Mouse (Mus musculus): ENCODE measurements at regions not wholly inside any gene's neighbourhood (a gene's known extent, or its start where the extent isn't known, plus 50 kb on each side); places are given as distances from the start of the nearest gene placed in this dataset.

DNA sequence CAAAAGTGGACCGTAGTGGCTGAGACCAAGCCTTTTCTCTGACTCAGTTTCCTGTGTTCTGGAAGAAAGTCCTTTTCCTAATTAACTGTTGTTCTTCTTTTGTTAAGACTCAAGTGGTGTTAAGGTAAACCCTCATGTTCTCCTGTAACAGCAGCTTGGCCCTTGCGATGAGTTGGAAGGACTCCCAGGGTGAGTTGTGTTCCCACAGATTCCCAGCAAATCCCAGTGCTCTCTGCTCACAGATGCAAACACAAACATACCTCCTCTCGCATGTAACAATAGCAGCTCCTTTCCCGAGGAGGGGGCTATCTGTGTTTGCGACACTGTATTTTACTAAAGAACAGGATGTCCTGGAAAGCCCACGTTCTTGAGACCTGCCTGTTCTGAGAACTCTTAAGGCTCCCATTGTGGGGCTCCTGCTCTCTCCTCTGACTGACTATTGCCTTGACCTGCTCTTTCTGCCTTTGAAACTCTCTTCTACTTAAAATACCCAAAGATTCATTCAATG, 158.8 kb upstream of the Tgfbr2 start:
- Histone ChIP-seq H3K4me2 (ENCODE audit: low read depth, low read length) (no peak overlapping the region), H3K36me3 (ENCODE audit: control insufficient read depth, insufficient read depth) (no peaks in the 10 kb centered on the region), H3K9me3 (replicated peaks; ENCODE audit: control insufficient read depth, low read length) (peaks cover 4% of the 10 kb centered on the region; the same call in 1 of the 2 replicates), H3K27ac (ENCODE audit: low read length) (no peak overlapping the region), H3K4me1 (ENCODE audit: control insufficient read depth, insufficient read depth, low read length) (no peaks in the 10 kb centered on the region), H3K27me3 (ENCODE audit: control insufficient read depth, insufficient read depth, low read length) (no peaks in the 10 kb centered on the region), H3K9ac (ENCODE audit: low read length) (no peak overlapping the region), H3K4me3 (ENCODE audit: low read length) (no peak overlapping the region)
- no peak for ATAC-seq (replicated peaks; ENCODE audit: extremely low read depth, insufficient read depth, low FRiP score)
- 55% methylated on average over 6 of the region's 6 CpGs for WGBS

DNA sequence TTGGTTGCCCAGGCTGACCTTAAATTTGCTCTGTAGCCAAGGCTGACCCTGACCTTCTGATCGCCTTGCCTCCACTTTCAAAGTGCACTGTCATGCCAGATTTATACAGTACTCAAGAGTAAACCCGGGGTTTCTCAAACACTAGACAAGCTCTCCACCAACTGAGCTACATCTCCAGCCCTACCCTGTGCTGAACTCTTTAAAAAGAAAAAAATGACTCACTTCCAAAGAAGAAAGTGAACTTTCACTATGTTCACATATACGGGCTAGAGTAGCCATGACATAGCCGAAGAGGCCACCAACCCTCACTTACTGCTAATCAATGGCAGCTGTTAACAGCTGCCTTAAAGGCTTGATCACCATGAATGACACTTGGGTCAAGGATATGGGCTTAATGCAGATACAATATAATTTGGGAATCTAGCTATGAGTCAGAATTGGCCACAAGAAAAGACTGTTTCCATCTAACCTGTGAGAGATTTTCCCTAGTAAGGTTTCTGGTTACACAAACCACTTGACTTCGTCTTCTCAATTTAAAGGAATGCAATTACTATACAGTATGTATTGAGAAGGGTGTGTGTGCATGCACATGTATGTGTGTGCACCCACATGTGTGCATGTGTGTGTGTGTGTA, 157.4 kb upstream of the Tgfbr2 start:
- no peak overlapping the region for H3K9ac ChIP-seq (ENCODE audit: low read length)
- H3K9me3 ChIP-seq (replicated peaks; ENCODE audit: control insufficient read depth, low read length) = no peaks in the 10 kb centered on the region

GRCm38 (mm10) chr9:116331406-116331805, 156.2 kb upstream of the Tgfbr2 start:
- WGBS = 72% methylated on average over 2 of the region's 2 CpGs
- ATAC-seq (replicated peaks; ENCODE audit: extremely low read depth, insufficient read depth, low FRiP score) = no peak
- H3K27me3 ChIP-seq (ENCODE audit: control insufficient read depth, insufficient read depth, low read length) = no peaks in the 10 kb centered on the region
- no peak overlapping the region for H3K4me3 ChIP-seq (ENCODE audit: low read length)
- no peaks in the 10 kb centered on the region for H3K9me3 ChIP-seq (replicated peaks; ENCODE audit: control insufficient read depth, low read length)
- H3K27ac ChIP-seq (ENCODE audit: low read length) = no peak overlapping the region
- peaks cover 5% of the 10 kb centered on the region; the same call in 1 of the 2 replicates for H3K4me1 ChIP-seq (ENCODE audit: control insufficient read depth, insufficient read depth, low read length)
- no peak overlapping the region for H3K4me2 ChIP-seq (ENCODE audit: low read depth, low read length)
- H3K9ac ChIP-seq (ENCODE audit: low read length) = no peak overlapping the region
- no peaks in the 10 kb centered on the region for H3K36me3 ChIP-seq (ENCODE audit: control insufficient read depth, insufficient read depth)

More for the DNA sequence above, 157.4 kb upstream of the Tgfbr2 start:
- Histone ChIP-seq H3K4me1 (ENCODE audit: control insufficient read depth, insufficient read depth, low read length) (peaks cover 3% of the 10 kb centered on the region; the same call in 1 of the 2 replicates), H3K27ac (ENCODE audit: low read length) (no peak overlapping the region), H3K27me3 (ENCODE audit: control insufficient read depth, insufficient read depth, low read length) (no peaks in the 10 kb centered on the region), H3K4me2 (ENCODE audit: low read depth, low read length) (no peak overlapping the region), H3K4me3 (ENCODE audit: low read length) (no peak overlapping the region), H3K36me3 (ENCODE audit: control insufficient read depth, insufficient read depth) (no peaks in the 10 kb centered on the region)
- no peak for ATAC-seq (replicated peaks; ENCODE audit: extremely low read depth, insufficient read depth, low FRiP score)
- 82% methylated on average over 5 of the region's 5 CpGs for WGBS

DNA sequence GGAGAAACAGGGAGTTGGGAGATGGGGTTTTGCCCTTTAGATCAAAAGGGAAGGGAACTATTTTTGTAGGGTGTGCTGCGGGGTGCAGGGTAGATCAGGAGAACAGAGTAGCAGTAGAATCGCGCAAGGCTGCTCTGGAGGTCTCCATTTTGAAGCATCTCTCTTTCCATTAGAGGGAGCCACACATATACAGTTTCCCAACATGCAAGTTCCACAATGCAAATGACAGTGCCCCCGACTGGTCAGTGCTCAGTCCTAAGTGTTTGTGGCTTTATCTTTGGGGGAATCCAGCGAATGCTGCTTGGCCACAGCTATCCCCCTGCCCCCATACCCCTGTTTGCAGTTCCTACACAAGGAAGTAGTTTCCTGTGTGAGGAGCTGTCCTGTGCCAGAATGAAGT, 155.6 kb upstream of the Tgfbr2 start:
- H3K9ac ChIP-seq (ENCODE audit: low read length) = no peak overlapping the region
- no peak overlapping the region for H3K4me3 ChIP-seq (ENCODE audit: low read length)
- no peaks in the 10 kb centered on the region for H3K9me3 ChIP-seq (replicated peaks; ENCODE audit: control insufficient read depth, low read length)
- H3K36me3 ChIP-seq (ENCODE audit: control insufficient read depth, insufficient read depth) = no peaks in the 10 kb centered on the region
- peaks cover 5% of the 10 kb centered on the region; the same call in 1 of the 2 replicates for H3K4me1 ChIP-seq (ENCODE audit: control insufficient read depth, insufficient read depth, low read length)
- H3K4me2 ChIP-seq (ENCODE audit: low read depth, low read length) = no peak overlapping the region
- H3K27me3 ChIP-seq (ENCODE audit: control insufficient read depth, insufficient read depth, low read length) = no peaks in the 10 kb centered on the region
- no peak for ATAC-seq (replicated peaks; ENCODE audit: extremely low read depth, insufficient read depth, low FRiP score)
- H3K27ac ChIP-seq (ENCODE audit: low read length) = no peak overlapping the region
- WGBS = 58% methylated on average over 5 of the region's 5 CpGs

DNA sequence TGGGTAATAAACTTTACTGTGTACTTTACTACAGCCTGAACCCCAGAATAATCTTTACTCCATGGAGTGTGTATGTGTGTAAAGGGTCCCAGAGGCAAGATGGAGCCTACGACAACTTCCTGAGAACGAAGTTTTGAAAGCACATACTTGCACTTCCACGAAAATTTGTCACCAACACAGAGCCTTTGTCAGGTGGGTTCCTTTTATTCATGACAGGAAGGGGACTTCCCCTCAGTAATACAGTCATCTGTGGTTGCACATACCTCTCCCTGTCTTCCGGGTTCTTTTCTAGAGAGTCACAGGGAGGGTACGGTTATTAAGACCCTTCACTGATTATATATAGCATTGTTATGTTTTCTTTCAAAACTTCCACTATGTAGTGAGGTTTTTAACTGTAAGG, 154.0 kb upstream of the Tgfbr2 start:
- no peak overlapping the region for H3K27ac ChIP-seq (ENCODE audit: low read length)
- ATAC-seq (replicated peaks; ENCODE audit: extremely low read depth, insufficient read depth, low FRiP score) = no peak
- no peak overlapping the region for H3K9ac ChIP-seq (ENCODE audit: low read length)
- WGBS = 67% methylated on average over 5 of the region's 5 CpGs
- no peak overlapping the region for H3K4me2 ChIP-seq (ENCODE audit: low read depth, low read length)
- no peaks in the 10 kb centered on the region for H3K27me3 ChIP-seq (ENCODE audit: control insufficient read depth, insufficient read depth, low read length)
- H3K4me1 ChIP-seq (ENCODE audit: control insufficient read depth, insufficient read depth, low read length) = peaks cover 13% of the 10 kb centered on the region
- H3K36me3 ChIP-seq (ENCODE audit: control insufficient read depth, insufficient read depth) = no peaks in the 10 kb centered on the region
- H3K9me3 ChIP-seq (replicated peaks; ENCODE audit: control insufficient read depth, low read length) = no peaks in the 10 kb centered on the region
- no peak overlapping the region for H3K4me3 ChIP-seq (ENCODE audit: low read length)

DNA sequence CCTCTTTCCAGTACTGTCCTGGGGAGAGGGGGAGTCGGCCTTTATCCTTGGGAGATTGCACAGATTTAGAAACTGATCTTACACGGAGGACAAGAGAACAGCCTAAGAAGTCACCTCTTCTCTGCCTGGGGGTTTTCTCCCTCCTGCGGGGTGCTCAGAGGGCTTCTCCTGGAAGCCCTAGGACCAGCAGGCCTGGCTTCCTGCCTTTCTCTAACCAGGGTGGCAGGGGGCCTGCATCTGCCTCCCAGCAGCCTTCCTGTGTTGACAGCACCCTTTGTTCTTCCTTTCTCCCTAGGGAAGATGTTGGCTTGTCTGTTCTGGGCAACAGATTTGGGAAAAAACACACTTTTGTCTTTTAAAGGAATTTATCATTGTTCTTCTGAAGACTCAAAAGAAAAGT, 153.0 kb upstream of the Tgfbr2 start:
- Histone ChIP-seq H3K9ac (ENCODE audit: low read length) (no peak overlapping the region), H3K9me3 (replicated peaks; ENCODE audit: control insufficient read depth, low read length) (no peaks in the 10 kb centered on the region), H3K27me3 (ENCODE audit: control insufficient read depth, insufficient read depth, low read length) (no peaks in the 10 kb centered on the region), H3K27ac (ENCODE audit: low read length) (peak overlapping the region; percentile 4; the same call in 1 of the 2 replicates), H3K36me3 (ENCODE audit: control insufficient read depth, insufficient read depth) (no peaks in the 10 kb centered on the region), H3K4me3 (ENCODE audit: low read length) (no peak overlapping the region), H3K4me2 (ENCODE audit: low read depth, low read length) (no peak overlapping the region), H3K4me1 (ENCODE audit: control insufficient read depth, insufficient read depth, low read length) (peaks cover 19% of the 10 kb centered on the region)
- 26% methylated on average over 3 of the region's 3 CpGs for WGBS
- ATAC-seq (replicated peaks; ENCODE audit: extremely low read depth, insufficient read depth, low FRiP score) = no peak

DNA sequence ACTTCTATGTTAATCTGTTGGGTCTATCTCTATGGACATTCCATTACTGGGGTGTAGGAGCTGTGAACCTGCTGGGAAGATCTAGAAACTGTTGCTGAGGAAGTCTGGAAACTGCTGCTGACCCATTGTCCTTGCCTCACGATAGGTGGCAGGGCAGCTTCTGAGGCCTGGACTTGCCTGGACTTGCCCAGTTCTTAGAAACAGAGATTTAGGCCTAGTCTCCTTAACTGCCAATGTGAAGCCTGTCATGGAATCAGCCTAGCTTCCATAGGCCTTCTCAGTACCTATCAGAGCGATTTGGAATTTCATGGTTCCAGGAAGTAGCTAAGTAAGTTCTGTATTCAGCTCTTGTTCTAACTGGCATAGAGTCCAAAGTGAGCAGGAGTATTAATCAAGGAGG, 151.9 kb upstream of the Tgfbr2 start:
- no peak overlapping the region for H3K9ac ChIP-seq (ENCODE audit: low read length)
- no peaks in the 10 kb centered on the region for H3K36me3 ChIP-seq (ENCODE audit: control insufficient read depth, insufficient read depth)
- no peak overlapping the region for H3K4me3 ChIP-seq (ENCODE audit: low read length)
- 94% methylated on average over 2 of the region's 2 CpGs for WGBS
- H3K9me3 ChIP-seq (replicated peaks; ENCODE audit: control insufficient read depth, low read length) = no peaks in the 10 kb centered on the region
- H3K27me3 ChIP-seq (ENCODE audit: control insufficient read depth, insufficient read depth, low read length) = no peaks in the 10 kb centered on the region
- H3K27ac ChIP-seq (ENCODE audit: low read length) = no peak overlapping the region
- ATAC-seq (replicated peaks; ENCODE audit: extremely low read depth, insufficient read depth, low FRiP score) = no peak
- H3K4me2 ChIP-seq (ENCODE audit: low read depth, low read length) = no peak overlapping the region
- peaks cover 19% of the 10 kb centered on the region for H3K4me1 ChIP-seq (ENCODE audit: control insufficient read depth, insufficient read depth, low read length)

GRCm38 (mm10) chr9:116324971-116325370, 149.8 kb upstream of the Tgfbr2 start:
- no peak; the same call in 1 of the 2 replicates for ATAC-seq (replicated peaks; ENCODE audit: extremely low read depth, insufficient read depth, low FRiP score)
- no peaks in the 10 kb centered on the region for H3K27me3 ChIP-seq (ENCODE audit: control insufficient read depth, insufficient read depth, low read length)
- peak overlapping the region; percentile 49 for H3K27ac ChIP-seq (ENCODE audit: low read length)
- no peak overlapping the region for H3K4me2 ChIP-seq (ENCODE audit: low read depth, low read length)
- WGBS = 39% methylated on average over 4 of the region's 4 CpGs
- H3K36me3 ChIP-seq (ENCODE audit: control insufficient read depth, insufficient read depth) = no peaks in the 10 kb centered on the region
- no peaks in the 10 kb centered on the region for H3K9me3 ChIP-seq (replicated peaks; ENCODE audit: control insufficient read depth, low read length)
- H3K4me3 ChIP-seq (ENCODE audit: low read length) = no peak overlapping the region
- no peak overlapping the region for H3K9ac ChIP-seq (ENCODE audit: low read length)
- H3K4me1 ChIP-seq (ENCODE audit: control insufficient read depth, insufficient read depth, low read length) = peaks cover 19% of the 10 kb centered on the region

- H3K36me3 ChIP-seq (ENCODE audit: control insufficient read depth, insufficient read depth) = no peaks in the 10 kb centered on the region
- no peak overlapping the region for H3K4me3 ChIP-seq (ENCODE audit: low read length)
- no peak; the same call in 1 of the 2 replicates for ATAC-seq (replicated peaks; ENCODE audit: extremely low read depth, insufficient read depth, low FRiP score)
- H3K9me3 ChIP-seq (replicated peaks; ENCODE audit: control insufficient read depth, low read length) = no peaks in the 10 kb centered on the region
- H3K9ac ChIP-seq (ENCODE audit: low read length) = no peak overlapping the region
- H3K27me3 ChIP-seq (ENCODE audit: control insufficient read depth, insufficient read depth, low read length) = no peaks in the 10 kb centered on the region
- peak overlapping the region; percentile 49 for H3K27ac ChIP-seq (ENCODE audit: low read length)
- H3K4me1 ChIP-seq (ENCODE audit: control insufficient read depth, insufficient read depth, low read length) = peaks cover 19% of the 10 kb centered on the region
- WGBS = 68% methylated on average over 9 of the region's 9 CpGs
- H3K4me2 ChIP-seq (ENCODE audit: low read depth, low read length) = no peak overlapping the region
Observed at GRCm38 (mm10) chr9:116323871-116324721, 148.9 kb upstream of the Tgfbr2 start.

Data from heart, embryonic 16.5 days (tissue).